Mouse (Mus musculus) cortical plate, adult 2 months (tissue): ENCODE measurements around the gene Gprc5a. TPM values are rescaled to one million over a fixed set of nuclear protein-coding genes. Genes with fewer than 3 reads are reported as not detected.

Experiments used
- H3K27ac ChIP-seq: fragments of 200-500 bp; 2 replicates; pipeline ENCODE4 v1.5.1; 2012; ENCODE audit warnings: low read length, control low read depth, inconsistent platforms; ENCODE audit not compliant: insufficient read depth
- H3K4me1 ChIP-seq: fragments of 200-500 bp; 2 replicates; pipeline ENCODE4 v1.6.1; 2011; ENCODE audit warnings: low read length; ENCODE audit not compliant: control insufficient read depth, insufficient read depth
- H3K4me3 ChIP-seq: fragments of 200-500 bp; 2 replicates; pipeline ENCODE4 v1.5.1; 2011; ENCODE audit warnings: mild to moderate bottlenecking, low read length, control low read depth; ENCODE audit not compliant: insufficient read depth
- CTCF ChIP-seq: fragments of 200-500 bp; IDR thresholded peaks from 2 replicates; pipeline ENCODE4 v1.5.1; 2011; ENCODE audit warnings: mild to moderate bottlenecking, control low read depth, low read length; ENCODE audit not compliant: insufficient read depth; ENCODE audit errors: extremely low read depth
- POLR2A ChIP-seq: fragments of 200-500 bp; IDR thresholded peaks from 2 replicates; pipeline ENCODE4 v1.6.1; 2011; ENCODE audit warnings: mild to moderate bottlenecking, low read length, control low read depth; ENCODE audit not compliant: insufficient read depth; ENCODE audit errors: extremely low read depth
- polyA plus RNA-seq: library from polyadenylated mRNA; depleted of rRNA; stranded (reverse); fragments of >200 nt; gene quantifications from 2 replicates; pipeline ENCODE4 v1.2.3, GENCODE M21; 2012

Gprc5a gene
- polyA plus RNA-seq, 1 experiment = 0.13 TPM

GRCm38 (mm10) chr6:135041930-135042329 is 23.5 kb upstream of the Gprc5a start:
- no peak overlapping the region for H3K27ac ChIP-seq
- no peak for TF ChIP-seq POLR2A
- no peaks in the 10 kb centered on the region for H3K4me1 ChIP-seq
- no peak overlapping the region for H3K4me3 ChIP-seq

DNA sequence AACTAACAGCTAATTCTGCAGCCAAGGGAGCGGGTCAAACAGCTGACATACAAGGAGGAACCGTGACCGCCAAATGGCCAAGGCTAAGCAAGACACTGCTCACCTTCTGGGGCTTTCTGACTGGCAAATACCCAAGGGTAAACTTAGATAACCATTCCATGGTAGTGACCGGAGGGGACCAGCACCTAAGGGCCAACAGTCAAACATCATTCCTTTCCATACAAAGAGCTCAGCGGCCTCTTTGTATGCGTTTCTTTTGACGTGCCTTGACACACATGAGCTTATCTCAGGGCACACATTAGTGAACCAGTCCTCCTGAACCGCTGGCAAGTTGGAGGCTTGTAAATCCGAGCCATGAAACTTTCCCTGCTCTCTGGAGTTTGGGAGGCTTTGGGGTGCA is 18.2 kb upstream of the Gprc5a start:
- Histone ChIP-seq H3K27ac (no peak overlapping the region), H3K4me1 (no peaks in the 10 kb centered on the region), H3K4me3 (no peak overlapping the region)
- TF ChIP-seq POLR2A (no peak), CTCF (no peak)

DNA sequence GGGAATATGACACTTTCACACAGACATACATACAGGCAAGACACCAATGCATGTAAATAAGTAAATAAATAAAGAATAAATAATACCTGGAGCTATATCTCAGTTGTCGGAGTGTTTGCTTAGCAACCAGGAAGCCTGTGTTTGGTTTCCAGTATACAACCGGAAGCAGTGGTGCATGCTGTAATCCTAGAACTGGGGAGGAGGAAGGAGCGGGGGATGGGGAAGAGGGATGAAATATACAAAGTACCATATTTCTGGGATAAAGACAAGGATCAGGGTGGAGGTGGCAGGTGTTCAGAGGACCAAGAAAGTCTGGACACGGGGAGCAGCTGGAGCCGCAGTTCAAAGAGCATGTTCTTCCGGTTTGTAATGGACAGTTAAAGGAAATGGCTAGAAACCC is 16.9 kb upstream of the Gprc5a start:
- H3K4me3 ChIP-seq = no peak overlapping the region
- no peak for TF ChIP-seq POLR2A
- TF ChIP-seq CTCF = no peak
- H3K4me1 ChIP-seq = no peaks in the 10 kb centered on the region
- H3K27ac ChIP-seq = no peak overlapping the region

DNA sequence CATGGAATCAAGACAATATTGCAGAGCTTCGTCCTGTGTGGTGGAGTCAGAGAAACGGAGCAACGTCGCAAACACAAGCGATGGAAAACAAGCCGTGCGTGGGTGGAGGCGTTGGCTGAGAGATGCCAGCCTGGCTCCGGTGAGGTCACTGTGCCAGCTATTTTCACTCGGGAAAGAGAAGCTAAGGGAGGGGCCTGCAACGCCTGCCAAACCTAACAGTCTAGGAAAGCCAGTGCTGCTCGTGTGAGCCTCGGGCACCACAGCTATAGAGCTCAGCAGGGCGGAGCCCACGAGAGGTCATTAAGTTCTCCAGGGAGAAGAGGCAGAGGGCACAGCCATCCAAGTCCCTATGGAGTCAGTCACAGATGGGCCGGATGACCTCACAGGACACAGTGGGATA is 16.5 kb upstream of the Gprc5a start:
- Histone ChIP-seq H3K27ac (no peak overlapping the region), H3K4me1 (no peaks in the 10 kb centered on the region), H3K4me3 (no peak overlapping the region)
- TF ChIP-seq POLR2A = no peak
- no peak for TF ChIP-seq CTCF

- no peak for TF ChIP-seq POLR2A
- H3K4me1 ChIP-seq = no peaks in the 10 kb centered on the region
- no peak overlapping the region for H3K4me3 ChIP-seq
- H3K27ac ChIP-seq = no peak overlapping the region
Observed at GRCm38 (mm10) chr6:135053789-135054188, 11.7 kb upstream of the Gprc5a start.

- Histone ChIP-seq H3K27ac (no peak overlapping the region), H3K4me3 (no peak overlapping the region), H3K4me1 (no peaks in the 10 kb centered on the region)
- TF ChIP-seq POLR2A = no peak
- TF ChIP-seq CTCF = no peak
Observed at GRCm38 (mm10) chr6:135055882-135056281, 9.6 kb upstream of the Gprc5a start.

DNA sequence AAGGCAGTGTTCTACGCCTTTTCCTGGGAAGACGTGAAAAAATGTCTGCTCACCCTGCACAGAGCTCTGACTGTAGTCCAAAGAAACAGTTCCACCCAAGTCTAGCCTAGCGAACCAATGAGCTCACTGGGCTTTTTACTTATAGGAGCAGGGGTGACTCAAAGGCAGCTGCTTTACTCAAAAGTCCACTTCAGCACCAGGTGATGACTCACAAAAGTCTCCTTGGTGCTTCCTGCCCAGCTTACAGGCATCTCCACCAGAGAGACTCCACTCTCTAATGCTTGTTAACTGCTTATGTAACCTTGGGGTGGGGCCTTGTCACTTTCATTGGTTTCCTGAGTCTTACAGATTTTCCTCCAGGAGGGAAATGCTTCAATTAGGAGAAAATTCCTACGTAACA is 4.7 kb upstream of the Gprc5a start:
- TF ChIP-seq CTCF = no peak
- Histone ChIP-seq H3K4me3 (no peak overlapping the region), H3K27ac (no peak overlapping the region), H3K4me1 (no peaks in the 10 kb centered on the region)

GRCm38 (mm10) chr6:135064621-135065020 is 830 bp upstream of the Gprc5a start:
- H3K4me3 ChIP-seq = no peak overlapping the region; the same call in 1 of the 2 replicates
- no peak overlapping the region for H3K27ac ChIP-seq
- H3K4me1 ChIP-seq = no peaks in the 10 kb centered on the region
- no peak for TF ChIP-seq POLR2A
- no peak for TF ChIP-seq CTCF

- Histone ChIP-seq H3K4me1 (no peaks in the 10 kb centered on the region), H3K4me3 (no peak overlapping the region), H3K27ac (no peak overlapping the region)
- no peak for TF ChIP-seq POLR2A
- no peak for TF ChIP-seq CTCF
Observed at GRCm38 (mm10) chr6:135066795-135067445, 1.5 kb downstream of the Gprc5a start.

DNA sequence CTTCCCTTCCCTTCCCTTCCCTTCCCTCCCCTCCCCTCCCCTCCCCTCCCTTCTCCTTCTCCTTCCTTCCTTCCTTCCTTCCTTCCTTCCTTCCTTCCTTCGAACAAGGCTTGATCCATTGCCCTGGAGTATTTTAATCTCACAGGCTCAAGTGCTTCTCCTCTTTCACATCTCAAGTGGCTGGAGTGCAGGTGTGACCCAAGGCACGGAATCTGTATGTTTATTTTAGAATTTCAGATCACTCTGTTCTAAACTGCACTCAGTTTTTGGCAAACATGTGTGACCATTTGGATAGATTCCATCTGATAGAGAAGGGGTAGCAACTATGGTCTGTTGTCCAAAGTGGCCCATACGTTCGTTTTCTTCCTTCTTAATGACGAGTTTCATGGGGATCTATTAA is 2.8 kb downstream of the Gprc5a start:
- Histone ChIP-seq H3K4me3 (no peak overlapping the region), H3K4me1 (no peaks in the 10 kb centered on the region), H3K27ac (no peak overlapping the region)
- TF ChIP-seq POLR2A (no peak), CTCF (no peak)
